In the genomic region with DNA sequence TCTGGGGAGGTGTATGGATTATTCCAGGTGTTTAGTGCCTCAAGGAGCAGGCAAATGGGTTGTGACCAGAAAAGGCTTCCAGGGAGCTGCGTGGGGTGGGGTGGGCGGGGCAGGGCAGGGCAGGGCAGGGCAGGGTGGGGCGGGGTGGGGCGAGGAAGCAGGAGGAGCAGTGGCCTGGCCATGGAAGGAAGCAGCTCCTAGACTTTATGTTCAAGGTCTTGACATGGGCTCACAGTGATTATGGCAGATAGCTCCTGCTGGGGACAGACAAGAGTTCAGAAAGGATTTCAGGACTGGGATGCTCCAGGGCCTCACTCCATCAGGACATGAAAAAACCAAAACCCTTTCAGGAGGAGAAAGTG, we compare ENCODE assay signal across 8 mouse cellular contexts. TPM values are rescaled to one million over a fixed set of nuclear protein-coding genes. Genes with fewer than 3 reads are reported as not detected.
DNase-seq lines count a peak whose midpoint lies in the region; ATAC-seq and TF ChIP-seq lines count a peak whose summit lies in the region.
"Not testable (repeated sequence)": the region's sequence is repeated elsewhere in the genome, so short reads cannot be mapped to it uniquely, and the experiment has no call there.

No protein-coding gene starts in this region.

- intact Hi-C loops in left cerebral cortex, postnatal 25 days (cut with DNase I), result not testable (repeated sequence)

- 0 out of 2 replicates have a peak, but pooled peaks have one; percentile 9 for ATAC-seq in G1E (ENCODE audit: extremely low read depth, insufficient number of reproducible peaks, low FRiP score, poor library complexity, severe bottlenecking)
- ATAC-seq in forebrain, embryonic 12.5 days (ENCODE audit: low FRiP score), result peak; percentile 58
- ATAC-seq in heart, embryonic 13.5 days (ENCODE audit: extremely low read depth, insufficient number of reproducible peaks, low FRiP score, low TSS enrichment), result peak; percentile 46; the same call in 1 of the 2 replicates

- H3K4me1 ChIP-seq in G1E (ENCODE audit: insufficient read depth, low read depth, low read length); forebrain, embryonic 12.5 days; heart, embryonic 13.5 days: not testable (repeated sequence)

- not testable (repeated sequence) for H3K27me3 ChIP-seq in G1E (ENCODE audit: insufficient read depth, low read length); forebrain, embryonic 12.5 days; heart, embryonic 13.5 days (replicated peaks)

- H3K9me3 ChIP-seq in G1E (replicated peaks); forebrain, embryonic 12.5 days; heart, embryonic 13.5 days: not testable (repeated sequence)

- WGBS in forebrain, embryonic 12.5 days, result 81% methylated on average over 2 of the region's 4 CpGs
- WGBS in heart, embryonic 13.5 days, result 66% methylated on average over 2 of the region's 4 CpGs

- H3K36me3 ChIP-seq in G1E (replicated peaks); forebrain, embryonic 12.5 days (replicated peaks); heart, embryonic 13.5 days: not testable (repeated sequence)

- DNase-seq in G1E (ENCODE audit: low spot score), result not testable (repeated sequence)
- peak; percentile 28 for DNase-seq in kidney, adult 18-20 months
- DNase-seq in left cerebral cortex, postnatal 25 days (ENCODE audit: low spot score in 2 of 2), result peak; percentile 15 to 40
- DNase-seq in lung, postnatal 10 days, result peak; percentile 37
- DNase-seq in ovary, adult 18-20 months (ENCODE audit: low spot score), result peak; percentile 24
- DNase-seq in testis, postnatal 14 days (ENCODE audit: low spot score), result peak; percentile 4

- H3K4me2 ChIP-seq in forebrain, embryonic 12.5 days; heart, embryonic 13.5 days: not testable (repeated sequence)

- not testable (repeated sequence) for H3K9ac ChIP-seq in forebrain, embryonic 12.5 days; heart, embryonic 13.5 days

- H3K27ac ChIP-seq in forebrain, embryonic 12.5 days; heart, embryonic 13.5 days (replicated peaks): not testable (repeated sequence)

- TF ChIP-seq CTCF in G1E (IDR thresholded peaks at IDR 0.05; ENCODE audit: low read depth, low read length), result not testable (repeated sequence)

- H3K4me3 ChIP-seq in G1E (ENCODE audit: low read depth, low read length); forebrain, embryonic 12.5 days (replicated peaks); heart, embryonic 13.5 days: not testable (repeated sequence)

RNA-seq across cellular contexts. Expression of a gene that starts 25.6 kb away (rescaled TPM):
- total RNA-seq in G1E (2014; fragmentation: Nextera tagmentation), result not detected in 2 replicates
- total RNA-seq in G1E (2017), result 0.46 and 1.3 TPM in 2 replicates
- polyA plus RNA-seq in G1E (2012), result not detected in 2 replicates
- polyA plus RNA-seq in forebrain, embryonic 12.5 days (2016; fragmentation: Nextera tagmentation; extraction: Ambion mirVana), result not detected in 2 replicates
- 0.15 and 0.24 TPM in 2 replicates for polyA plus RNA-seq in heart, embryonic 13.5 days (2015; fragmentation: Nextera tagmentation; extraction: Ambion mirVana)
- 1 to 10 TPM in 1 of 2 experiments, not detected in 1; 2.3 TPM for total RNA-seq in left cerebral cortex, postnatal 25 days (2021)
